In the genomic region with DNA sequence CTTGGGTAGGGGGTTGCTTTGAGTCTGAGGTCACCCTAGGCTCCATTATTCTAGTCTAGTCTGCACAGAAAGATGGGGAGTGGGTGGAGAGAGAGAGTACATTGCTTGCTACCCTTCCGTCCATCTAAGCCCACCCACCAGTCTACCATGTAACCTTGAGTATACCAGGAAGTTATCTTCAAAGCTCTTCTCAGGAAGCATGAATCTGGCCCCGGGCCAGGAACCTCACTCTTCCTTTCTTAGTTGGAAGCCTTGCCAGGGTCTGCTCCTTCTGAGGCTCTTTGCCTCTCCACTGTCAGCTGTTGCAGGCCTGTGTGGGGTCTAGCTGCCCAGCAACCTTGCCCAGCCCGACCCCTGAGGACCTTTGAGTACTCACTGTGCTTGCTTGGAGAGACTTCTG, we compare ENCODE assay signal across 18 mouse cellular contexts. TPM values are rescaled to one million over a fixed set of nuclear protein-coding genes. Genes with fewer than 3 reads are reported as not detected.
A peak's percentile ranks its signal among the peaks of the same experiment; 100 is the strongest.
DNase-seq lines count a peak whose midpoint lies in the region; ATAC-seq and TF ChIP-seq lines count a peak whose summit lies in the region.
"Had no signal": no experiment of that assay in that cellular context is flagged by ENCODE, and none has a peak within 500 bp of the region (broad histone marks: within the 10 kb centered on the region; RNA-seq: fewer than 3 reads in every experiment).

No protein-coding gene starts in this region.

- no peaks in the 10 kb centered on the region for H3K27me3 ChIP-seq in kidney, embryonic 14.5 days (ENCODE audit: control insufficient read depth, insufficient read depth, low read length)
- no peaks in the 10 kb centered on the region for H3K27me3 ChIP-seq in thymus, adult 2 months (ENCODE audit: control insufficient read depth, insufficient read depth, low read length)
- 0 out of 2 replicates have a peak, but pooled peaks cover 3% of the 10 kb centered on the region for H3K27me3 ChIP-seq in intestine, embryonic 16.5 days (replicated peaks; ENCODE audit: control insufficient read depth, insufficient read depth, low read length)
- no peaks in the 10 kb centered on the region for H3K27me3 ChIP-seq in intestine, postnatal 0 days (replicated peaks; ENCODE audit: control insufficient read depth, insufficient read depth, low read length)
- H3K27me3 ChIP-seq: stomach, embryonic 15.5 days had no signal

- peak; percentile 35 to 37 for DNase-seq in kidney, postnatal 4 days
- DNase-seq in adrenal gland, postnatal 10 days, result peak; percentile 50
- DNase-seq in thymus, adult 2 months, result peak; percentile 60
- DNase-seq in cerebellum, postnatal 14 days, result no peak
- DNase-seq: cerebellum, postnatal 10 days; kidney, adult 8-10 months had no signal

- no peak for TF ChIP-seq CTCF in thymus, adult 2 months (IDR thresholded peaks at IDR 0.05; ENCODE audit: borderline replicate concordance, control insufficient read depth, extremely low read depth, insufficient read depth, low read length, poor library complexity)
- TF ChIP-seq CTCF in intestine, postnatal 0 days (IDR thresholded peaks at IDR 0.05; ENCODE audit: low read depth), result no peak

- no peak overlapping the region for H3K9ac ChIP-seq in kidney, embryonic 14.5 days (ENCODE audit: low read depth, low read length)
- H3K9ac ChIP-seq in intestine, embryonic 16.5 days (ENCODE audit: low read depth, low read length), result no peak overlapping the region
- no peak overlapping the region for H3K9ac ChIP-seq in intestine, postnatal 0 days (ENCODE audit: low read depth, low read length)
- H3K9ac ChIP-seq: liver, embryonic 14.5 days; stomach, embryonic 15.5 days had no signal

- ATAC-seq in kidney, embryonic 14.5 days (ENCODE audit: low FRiP score, low TSS enrichment), result no peak
- peak; percentile 53 for ATAC-seq in CD4-positive, CD25-positive, alpha-beta regulatory T cell, adult 4 months
- no peak for ATAC-seq in intestine, embryonic 16.5 days
- no peak for ATAC-seq in intestine, postnatal 0 days

- no peaks in the 10 kb centered on the region for H3K9me3 ChIP-seq in kidney, embryonic 14.5 days (ENCODE audit: control insufficient read depth, low read length)
- no peaks in the 10 kb centered on the region for H3K9me3 ChIP-seq in intestine, embryonic 16.5 days (ENCODE audit: control insufficient read depth, low read length)
- H3K9me3 ChIP-seq in intestine, postnatal 0 days (ENCODE audit: control insufficient read depth), result no peaks in the 10 kb centered on the region
- H3K9me3 ChIP-seq: embryonic facial prominence, embryonic 10.5 days; limb, embryonic 10.5 days; midbrain, embryonic 10.5 days; stomach, embryonic 15.5 days had no signal

- no peaks in the 10 kb centered on the region for H3K36me3 ChIP-seq in kidney, embryonic 14.5 days (ENCODE audit: control insufficient read depth, insufficient read depth, low read length)
- no peaks in the 10 kb centered on the region for H3K36me3 ChIP-seq in thymus, adult 2 months (ENCODE audit: control insufficient read depth, insufficient read depth, low read length)
- no peaks in the 10 kb centered on the region for H3K36me3 ChIP-seq in intestine, embryonic 16.5 days (ENCODE audit: control insufficient read depth, insufficient read depth, low read length)
- H3K36me3 ChIP-seq in intestine, postnatal 0 days (ENCODE audit: control insufficient read depth, insufficient read depth), result no peaks in the 10 kb centered on the region
- H3K36me3 ChIP-seq: embryonic facial prominence, embryonic 10.5 days; limb, embryonic 10.5 days; midbrain, embryonic 10.5 days; stomach, embryonic 15.5 days had no signal

- no peaks in the 10 kb centered on the region for H3K4me1 ChIP-seq in kidney, embryonic 14.5 days (ENCODE audit: control insufficient read depth, insufficient read depth, low read length)
- peaks cover 51% of the 10 kb centered on the region for H3K4me1 ChIP-seq in thymus, adult 2 months (replicated peaks; ENCODE audit: control insufficient read depth, insufficient read depth, low read length)
- 0 out of 2 replicates have a peak, but pooled peaks cover 6% of the 10 kb centered on the region for H3K4me1 ChIP-seq in intestine, embryonic 16.5 days (ENCODE audit: control insufficient read depth, insufficient read depth, low read length)
- H3K4me1 ChIP-seq in intestine, postnatal 0 days (replicated peaks; ENCODE audit: control insufficient read depth, insufficient read depth, low read length), result no peaks in the 10 kb centered on the region
- H3K4me1 ChIP-seq: midbrain, embryonic 10.5 days had no signal

- no peak overlapping the region for H3K27ac ChIP-seq in kidney, embryonic 14.5 days (ENCODE audit: low read depth, low read length)
- H3K27ac ChIP-seq in thymus, adult 2 months (ENCODE audit: control insufficient read depth, insufficient read depth, low read length), result peak overlapping the region; percentile 93
- no peak overlapping the region for H3K27ac ChIP-seq in intestine, embryonic 16.5 days (ENCODE audit: low read length)
- no peak overlapping the region for H3K27ac ChIP-seq in intestine, postnatal 0 days (ENCODE audit: low read depth, low read length)
- H3K27ac ChIP-seq: embryonic facial prominence, embryonic 10.5 days; limb, embryonic 10.5 days; liver, embryonic 14.5 days; midbrain, embryonic 10.5 days; stomach, embryonic 15.5 days had no signal

- no peak for TF ChIP-seq POLR2A in thymus, adult 2 months (IDR thresholded peaks at IDR 0.05; ENCODE audit: control insufficient read depth, extremely low read depth, insufficient read depth, low read length, poor library complexity)

- WGBS in kidney, embryonic 14.5 days, result 72% methylated on average over 3 of the region's 3 CpGs
- 10% methylated on average over 3 of the region's 3 CpGs for WGBS in thymus, adult 2 months
- whole genome bisulfite sequencing in intestine, embryonic 16.5 days, result 62% methylated on average over 3 of the region's 3 CpGs
- WGBS in intestine, postnatal 0 days, result 65% methylated on average over 3 of the region's 3 CpGs

- H3K4me2 ChIP-seq in kidney, embryonic 14.5 days (replicated peaks; ENCODE audit: low read depth, low read length), result no peak overlapping the region
- H3K4me2 ChIP-seq in intestine, embryonic 16.5 days (ENCODE audit: low read depth, low read length), result no peak overlapping the region
- no peak overlapping the region for H3K4me2 ChIP-seq in intestine, postnatal 0 days (replicated peaks; ENCODE audit: low read depth)
- H3K4me2 ChIP-seq: heart, embryonic 11.5 days; stomach, embryonic 15.5 days had no signal

- H3K4me3 ChIP-seq in kidney, embryonic 14.5 days (ENCODE audit: low read length), result no peak overlapping the region
- H3K4me3 ChIP-seq in thymus, adult 2 months (ENCODE audit: control insufficient read depth, insufficient read depth, low read length), result no peak overlapping the region
- no peak overlapping the region for H3K4me3 ChIP-seq in intestine, embryonic 16.5 days (ENCODE audit: low read length)
- H3K4me3 ChIP-seq in intestine, postnatal 0 days (ENCODE audit: low read depth, low read length), result no peak overlapping the region
- H3K4me3 ChIP-seq: embryonic facial prominence, embryonic 10.5 days; limb, embryonic 10.5 days; midbrain, embryonic 10.5 days; myocyte; stomach, embryonic 15.5 days had no signal

RNA-seq across cellular contexts. Expression of gene Slc17a9, which starts 6.0 kb away (rescaled TPM):
- 0.20 and 0.47 TPM in 2 replicates for polyA plus RNA-seq in kidney, embryonic 14.5 days (2014; fragmentation: Nextera tagmentation; extraction: Ambion mirVana)
- polyA plus RNA-seq in CD4-positive, CD25-positive, alpha-beta regulatory T cell, adult 4 months (2017; shearing (Covaris generic)), result 100 to 1,000 TPM in 1 of 2 experiments, 10 to 100 TPM in 1; 77.3 to 114 TPM
- total RNA-seq in adrenal gland, postnatal 10 days (2021), result 1 to 10 TPM; 1.6 to 2.2 TPM
- polyA plus RNA-seq in thymus, adult 2 months (2012; rRNA removed), result 24.9 and 26.4 TPM in 2 replicates
- polyA plus RNA-seq in intestine, embryonic 16.5 days (2015; fragmentation: Nextera tagmentation; extraction: Ambion mirVana), result 5.4 and 6.3 TPM in 2 replicates
- polyA plus RNA-seq in intestine, postnatal 0 days (2015; fragmentation: Nextera tagmentation; extraction: Ambion mirVana), result 2.3 and 3.1 TPM in 2 replicates

RNA-seq across cellular contexts. Expression of gene Gid8, which starts 21.1 kb away (rescaled TPM):
- 54.3 and 62.9 TPM in 2 replicates for polyA plus RNA-seq in kidney, embryonic 14.5 days (2014; fragmentation: Nextera tagmentation; extraction: Ambion mirVana)
- 10 to 100 TPM; 11.4 to 22.0 TPM for polyA plus RNA-seq in CD4-positive, CD25-positive, alpha-beta regulatory T cell, adult 4 months (2017; shearing (Covaris generic))
- total RNA-seq in adrenal gland, postnatal 10 days (2021), result 10 to 100 TPM; 61.8 to 71.6 TPM
- 34.9 and 35.5 TPM in 2 replicates for polyA plus RNA-seq in thymus, adult 2 months (2012; rRNA removed)
- polyA plus RNA-seq in intestine, embryonic 16.5 days (2015; fragmentation: Nextera tagmentation; extraction: Ambion mirVana), result 51.1 and 54.4 TPM in 2 replicates
- polyA plus RNA-seq in intestine, postnatal 0 days (2015; fragmentation: Nextera tagmentation; extraction: Ambion mirVana), result 36.6 and 38.0 TPM in 2 replicates

RNA-seq across cellular contexts. Expression of gene Dido1, which starts 21.2 kb away (rescaled TPM):
- polyA plus RNA-seq in kidney, embryonic 14.5 days (2014; fragmentation: Nextera tagmentation; extraction: Ambion mirVana), result 25.6 and 39.5 TPM in 2 replicates
- polyA plus RNA-seq in CD4-positive, CD25-positive, alpha-beta regulatory T cell, adult 4 months (2017; shearing (Covaris generic)), result 10 to 100 TPM; 49.7 to 73.1 TPM
- total RNA-seq in adrenal gland, postnatal 10 days (2021), result 10 to 100 TPM; 41.1 to 55.9 TPM
- polyA plus RNA-seq in thymus, adult 2 months (2012; rRNA removed), result 40.7 and 42.2 TPM in 2 replicates
- 16.6 and 17.0 TPM in 2 replicates for polyA plus RNA-seq in intestine, embryonic 16.5 days (2015; fragmentation: Nextera tagmentation; extraction: Ambion mirVana)
- 7.8 and 9.3 TPM in 2 replicates for polyA plus RNA-seq in intestine, postnatal 0 days (2015; fragmentation: Nextera tagmentation; extraction: Ambion mirVana)

RNA-seq across cellular contexts. Expression of gene Bhlhe23, which starts 45.7 kb away (rescaled TPM):
- polyA plus RNA-seq in kidney, embryonic 14.5 days (2014; fragmentation: Nextera tagmentation; extraction: Ambion mirVana), result 0.10 TPM in 1 of 2 replicates, not detected in the other
- not detected for polyA plus RNA-seq in CD4-positive, CD25-positive, alpha-beta regulatory T cell, adult 4 months (2017; shearing (Covaris generic))
- not detected for total RNA-seq in adrenal gland, postnatal 10 days (2021)
- polyA plus RNA-seq in thymus, adult 2 months (2012; rRNA removed), result 0.16 and 0.46 TPM in 2 replicates
- polyA plus RNA-seq in intestine, embryonic 16.5 days (2015; fragmentation: Nextera tagmentation; extraction: Ambion mirVana), result not detected in 2 replicates
- not detected in 2 replicates for polyA plus RNA-seq in intestine, postnatal 0 days (2015; fragmentation: Nextera tagmentation; extraction: Ambion mirVana)
- total RNA-seq: layer of hippocampus, adult 8-10 months had no signal
- polyA plus RNA-seq: heart, embryonic 11.5 days; limb, embryonic 10.5 days; liver, embryonic 14.5 days; myocyte had no signal

Comparison
In these comparisons a context has a peak if more than half of its experiments do, and no peak if none do; other contexts are left out.
1. DNase-seq: peak in kidney, postnatal 4 days (2 of 2), adrenal gland, postnatal 10 days (single experiment) and thymus, adult 2 months (single experiment); none in cerebellum, postnatal 14 days (0 of 2).